Mouse (Mus musculus): ENCODE measurements around the gene Jdp2.

Jdp2 gene

DNA sequence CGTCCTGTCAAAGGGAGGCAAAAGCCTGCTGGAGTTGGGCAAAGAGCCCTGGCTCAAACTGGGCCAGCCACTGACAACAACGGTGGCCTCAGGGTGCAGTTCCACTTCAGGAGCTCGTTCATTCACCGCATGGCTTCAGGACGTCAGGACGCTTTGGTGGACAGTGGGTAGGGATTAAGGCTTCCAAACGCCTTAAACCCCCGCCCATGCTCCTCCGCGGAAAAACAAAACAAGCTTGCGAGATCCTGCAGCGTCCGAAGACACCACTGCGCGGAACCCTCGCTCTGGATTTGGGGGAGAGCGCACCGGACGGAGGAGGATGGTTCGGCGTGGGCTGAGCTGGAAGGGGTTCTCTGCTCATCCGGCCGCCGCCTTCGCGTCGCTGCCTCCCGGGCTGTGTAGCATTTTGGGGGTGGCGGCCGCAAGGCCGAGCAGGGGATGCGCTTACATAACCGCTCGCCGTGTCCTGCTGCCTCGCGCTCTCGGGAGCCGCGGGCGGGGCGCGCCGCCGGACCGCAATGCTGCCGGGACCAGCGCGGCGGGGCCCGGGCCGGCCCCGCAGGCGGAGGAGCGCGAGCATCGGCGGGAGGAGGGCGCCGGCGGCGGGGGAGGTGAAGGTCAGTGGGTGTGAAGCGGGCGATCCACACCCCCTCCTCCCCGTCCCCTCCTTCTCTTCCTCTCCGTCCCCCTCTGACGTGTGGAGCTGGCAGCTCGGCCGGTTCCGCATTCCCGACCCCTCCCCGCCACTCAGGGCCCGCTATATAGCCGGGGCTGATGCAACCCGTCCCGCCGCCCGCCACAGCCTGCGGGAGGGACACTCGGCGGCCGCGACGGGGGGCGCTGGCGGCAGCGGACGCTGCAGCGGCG is at the start of gene Jdp2:
Jdp2 (plus strand) TSS at position 417 of the 867 bp plus-strand sequence.
- in situ Hi-C loops (cut with MboI, MseI), result loop anchor here in 1 of 2 experiments (10.0 kb wide), 1 partner anchor 824 kb away; the partner anchor contains the start of genes Isca2 and Npc2

DNA sequence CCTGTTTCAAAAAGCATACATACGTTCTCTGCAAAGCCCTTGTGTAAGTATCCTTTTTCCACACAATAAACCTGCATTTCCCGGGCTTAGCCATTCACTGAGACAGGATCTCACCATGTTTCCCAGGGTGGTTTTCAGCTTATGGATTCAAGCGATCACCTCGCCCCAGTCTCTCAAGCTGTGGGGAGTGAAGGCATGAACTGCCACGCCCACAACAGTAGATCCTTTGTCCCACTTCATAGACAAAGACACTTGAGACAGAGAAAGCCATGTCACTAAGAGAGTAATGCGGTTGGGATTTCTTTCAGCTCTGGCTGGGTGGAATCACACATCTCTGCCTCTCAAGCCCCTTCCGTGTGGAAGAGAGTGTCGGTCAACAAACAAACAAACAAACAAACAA is 49.2 kb upstream of the Jdp2 start:
- in situ Hi-C loops (cut with MboI, MseI), result no loop called here

DNA sequence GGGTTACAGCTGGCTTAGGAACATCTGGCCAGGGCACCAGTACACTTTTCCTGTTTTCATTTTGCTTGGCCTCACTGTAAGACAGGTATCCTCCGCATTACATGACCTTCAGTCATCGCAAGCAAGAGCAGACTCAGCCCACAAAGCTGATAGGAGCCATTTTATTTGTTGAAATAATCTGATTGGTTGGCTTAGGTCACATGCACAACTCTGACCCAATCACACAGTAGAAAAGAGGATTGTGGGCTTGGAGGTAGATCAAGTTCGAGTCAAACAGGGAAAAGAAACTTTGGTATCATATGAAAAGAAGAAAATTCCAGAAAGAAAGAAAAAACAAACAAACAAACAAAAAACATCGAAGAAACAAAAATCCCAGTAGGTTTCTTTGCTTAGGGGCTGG is 48.4 kb upstream of the Jdp2 start:
- in situ Hi-C loops (cut with MboI, MseI), result no loop called here

DNA sequence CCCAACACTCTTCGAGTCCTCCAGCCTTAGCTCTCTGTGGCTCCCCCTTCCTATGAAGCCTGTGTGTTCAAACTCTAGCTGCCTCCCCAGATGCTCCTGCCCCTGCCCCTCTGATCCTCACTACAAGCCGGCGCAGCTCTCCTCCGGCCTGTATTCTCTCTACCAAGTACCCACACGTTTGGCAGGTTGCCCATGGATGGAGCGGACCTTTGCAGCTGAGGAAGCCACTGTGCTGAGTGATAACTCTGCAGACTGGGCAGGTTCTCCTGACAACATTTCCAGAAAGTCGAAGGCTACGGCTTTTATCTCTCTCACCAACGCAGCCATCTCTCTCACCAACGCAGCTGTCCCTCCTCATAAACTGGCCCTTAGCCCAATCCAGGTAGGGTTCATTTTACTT is 39.5 kb upstream of the Jdp2 start:
- in situ Hi-C loops (cut with MboI, MseI), result no loop called here

DNA sequence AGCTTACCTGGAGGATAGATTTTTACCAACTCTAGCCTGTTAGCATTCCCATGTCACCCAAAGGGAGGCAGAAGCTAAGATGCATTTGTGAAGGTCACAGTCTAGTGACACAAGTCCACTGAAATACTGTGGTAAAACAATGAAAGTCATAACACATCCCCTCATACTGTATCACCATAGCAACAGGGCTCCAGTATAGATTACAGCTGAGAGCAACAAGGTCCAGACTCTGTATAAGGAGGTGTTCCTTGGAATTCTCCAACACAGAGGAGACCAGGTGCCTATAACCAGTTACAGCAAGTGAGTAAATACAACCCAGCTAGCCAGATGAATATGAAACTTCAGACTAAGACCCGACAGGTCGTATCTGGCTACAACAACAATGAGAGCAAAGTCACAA is 33.4 kb upstream of the Jdp2 start:
- in situ Hi-C loops (cut with MboI, MseI), result no loop called here

DNA sequence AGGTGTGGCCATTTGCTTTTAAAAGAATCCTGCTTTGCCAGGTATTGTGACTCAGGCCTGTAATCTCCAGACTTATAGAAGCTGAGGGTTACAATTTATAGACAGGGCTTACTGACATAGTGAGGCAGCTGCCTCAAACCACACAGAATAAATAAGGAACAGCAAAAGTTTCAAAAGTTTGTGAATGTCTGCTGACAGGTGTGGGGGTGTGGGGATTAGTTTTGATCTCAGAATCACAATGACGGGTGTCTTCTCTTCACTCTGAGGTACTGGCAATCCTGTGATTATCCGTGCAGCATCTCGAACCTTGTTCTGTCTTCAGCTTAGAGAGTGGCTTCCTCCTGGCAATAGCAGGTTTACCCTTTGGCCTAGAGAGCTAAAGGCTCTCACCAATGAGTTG is 30.5 kb upstream of the Jdp2 start:
- in situ Hi-C loops (cut with MboI, MseI), result no loop called here

DNA sequence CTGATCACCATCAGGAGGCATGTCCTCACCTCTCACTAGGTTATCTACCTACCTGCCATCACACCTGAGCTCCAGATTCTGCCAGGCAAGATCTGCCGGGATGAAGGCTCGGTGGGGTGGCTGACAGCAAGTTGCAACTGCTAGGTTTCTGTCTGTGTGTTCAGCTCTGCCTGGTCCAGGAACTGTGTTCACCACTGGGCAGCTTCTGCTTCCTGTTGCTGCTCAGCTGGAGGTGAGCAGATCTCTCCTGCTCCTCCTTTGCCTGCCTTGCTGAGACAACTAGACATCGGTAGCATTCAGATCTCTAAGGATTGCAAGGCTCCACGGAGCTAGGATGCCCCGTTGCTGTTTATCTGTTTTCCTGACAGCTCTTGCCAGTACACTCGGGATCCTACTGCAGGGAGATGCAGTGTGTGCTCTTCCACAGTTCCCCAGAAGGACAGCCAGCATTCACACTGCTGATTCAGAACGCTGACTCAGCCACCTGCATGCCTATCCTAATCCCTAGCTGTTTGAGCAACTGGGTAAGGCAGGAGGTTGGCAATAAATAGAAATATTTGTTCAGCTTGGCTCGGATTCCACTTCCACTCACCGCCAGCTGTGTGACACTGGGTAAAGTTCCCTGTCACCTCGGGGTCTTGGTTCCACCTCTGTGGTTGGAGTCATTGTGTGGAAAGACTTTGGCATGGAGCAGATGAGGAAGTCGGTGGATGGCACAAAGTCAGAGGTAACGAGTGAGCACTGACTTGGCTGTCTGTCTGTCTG is 29.3 kb upstream of the Jdp2 start:
- in situ Hi-C loops (cut with MboI, MseI), result no loop called here

DNA sequence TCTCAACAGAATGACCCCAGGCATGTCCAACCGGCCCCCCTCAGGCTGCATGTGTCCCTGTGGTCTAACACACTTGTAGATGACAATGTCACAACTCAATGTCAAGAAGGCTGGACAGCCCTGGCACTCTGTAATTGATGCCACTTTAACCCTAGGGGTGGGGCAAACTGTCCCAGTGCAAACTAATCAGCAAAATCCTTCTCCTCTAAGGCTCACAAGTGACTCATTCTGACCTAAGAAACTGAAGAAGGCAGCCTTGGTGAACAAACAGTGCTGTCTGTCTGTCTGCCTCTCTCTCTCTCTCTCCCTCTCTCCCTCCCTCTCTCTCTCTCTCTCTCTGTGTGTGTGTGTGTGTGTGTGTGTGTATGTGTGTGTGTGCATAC is 28.7 kb upstream of the Jdp2 start:
- in situ Hi-C loops (cut with MboI, MseI), result no loop called here

DNA sequence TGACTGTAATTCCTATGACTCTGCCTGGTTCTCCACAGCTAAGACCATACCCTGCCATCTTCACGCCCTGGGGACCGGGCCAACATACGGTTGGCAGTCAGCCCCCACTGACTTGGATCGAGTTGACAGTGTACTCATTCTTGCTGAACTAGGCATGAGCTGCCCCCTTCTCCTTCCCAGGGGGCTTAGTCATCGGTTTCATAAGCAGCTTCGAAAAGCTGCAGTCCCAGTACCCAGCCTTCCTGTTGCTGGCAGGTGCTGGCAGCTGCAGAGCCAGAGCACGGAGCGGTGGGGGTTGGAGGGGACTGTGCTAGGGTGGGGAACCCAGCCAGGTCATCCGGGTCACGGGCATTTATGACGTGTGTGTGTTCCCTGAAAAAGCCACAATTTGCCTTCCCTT is 27.5 kb upstream of the Jdp2 start:
- in situ Hi-C loops (cut with MboI, MseI), result no loop called here

DNA sequence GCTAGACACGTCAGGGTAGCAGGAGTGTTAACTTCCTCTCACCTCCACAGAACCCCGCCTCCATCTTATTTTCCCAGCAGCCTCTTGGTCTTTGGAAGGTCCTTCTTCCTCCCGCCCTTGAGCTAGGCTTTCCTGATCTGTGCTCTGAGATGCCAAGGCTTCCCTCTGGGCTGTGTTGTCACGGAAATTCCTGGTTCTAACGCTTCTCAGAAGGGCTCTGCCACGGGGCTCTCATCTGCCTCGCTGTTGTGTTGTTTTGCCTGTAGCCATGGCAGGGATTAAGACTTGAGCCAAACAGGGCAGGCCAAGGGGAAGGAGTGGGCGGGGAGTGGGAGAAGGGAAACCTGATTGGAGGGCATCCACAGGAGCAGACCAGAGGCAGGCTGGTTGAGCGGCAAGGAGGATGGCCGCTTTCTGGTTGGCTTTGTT is 26.8 kb upstream of the Jdp2 start:
- in situ Hi-C loops (cut with MboI, MseI), result no loop called here

DNA sequence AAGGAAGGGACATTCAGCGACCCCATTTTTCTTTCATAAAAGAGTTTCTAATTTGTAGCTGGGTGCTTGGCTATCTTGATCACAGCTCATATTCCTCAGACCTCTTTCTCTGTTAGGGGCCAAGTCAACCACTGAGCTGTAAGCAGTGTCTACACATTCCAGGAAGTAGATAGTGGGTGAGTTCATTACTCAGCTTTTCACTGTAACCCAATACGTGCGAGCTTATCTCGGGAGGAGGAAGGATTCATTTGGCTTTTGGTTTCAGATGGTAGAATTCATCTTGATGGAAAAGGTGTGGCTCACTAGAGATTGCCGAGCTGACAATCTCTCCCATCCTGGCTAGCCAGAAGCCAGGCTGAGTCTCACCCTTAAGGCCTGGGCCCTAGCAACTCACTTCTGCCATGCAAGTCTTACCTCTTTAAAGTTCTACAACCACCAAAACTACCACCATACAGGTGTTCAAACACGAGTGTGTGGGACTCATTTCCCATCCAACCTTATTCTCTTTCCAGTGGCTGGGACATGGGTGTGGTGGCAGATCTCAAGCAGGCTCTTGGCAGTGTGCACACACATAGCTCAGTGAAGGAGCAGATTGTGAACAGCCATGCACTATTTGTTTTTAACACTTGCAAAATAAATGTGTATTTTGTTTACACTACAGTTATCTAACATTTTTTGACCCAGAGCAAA is 23.9 kb upstream of the Jdp2 start:
- in situ Hi-C loops (cut with MboI, MseI), result no loop called here

DNA sequence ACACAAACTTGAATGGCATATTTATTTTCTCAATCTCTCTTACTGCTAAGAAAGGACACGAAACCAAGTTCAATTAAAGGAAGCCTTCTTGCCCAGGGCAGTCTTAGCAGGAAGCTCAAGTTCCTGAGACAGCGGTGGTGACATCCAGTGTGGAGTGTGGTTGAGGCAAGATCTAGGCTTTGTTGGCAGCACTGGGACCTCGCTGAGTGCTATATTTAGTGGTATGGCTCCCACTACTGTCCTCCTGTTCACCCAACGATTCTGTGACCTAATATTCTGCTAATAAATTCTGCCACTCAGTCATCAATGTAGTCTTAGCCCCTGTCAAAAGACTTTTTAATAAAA is 23.4 kb upstream of the Jdp2 start:
- in situ Hi-C loops (cut with MboI, MseI), result no loop called here

DNA sequence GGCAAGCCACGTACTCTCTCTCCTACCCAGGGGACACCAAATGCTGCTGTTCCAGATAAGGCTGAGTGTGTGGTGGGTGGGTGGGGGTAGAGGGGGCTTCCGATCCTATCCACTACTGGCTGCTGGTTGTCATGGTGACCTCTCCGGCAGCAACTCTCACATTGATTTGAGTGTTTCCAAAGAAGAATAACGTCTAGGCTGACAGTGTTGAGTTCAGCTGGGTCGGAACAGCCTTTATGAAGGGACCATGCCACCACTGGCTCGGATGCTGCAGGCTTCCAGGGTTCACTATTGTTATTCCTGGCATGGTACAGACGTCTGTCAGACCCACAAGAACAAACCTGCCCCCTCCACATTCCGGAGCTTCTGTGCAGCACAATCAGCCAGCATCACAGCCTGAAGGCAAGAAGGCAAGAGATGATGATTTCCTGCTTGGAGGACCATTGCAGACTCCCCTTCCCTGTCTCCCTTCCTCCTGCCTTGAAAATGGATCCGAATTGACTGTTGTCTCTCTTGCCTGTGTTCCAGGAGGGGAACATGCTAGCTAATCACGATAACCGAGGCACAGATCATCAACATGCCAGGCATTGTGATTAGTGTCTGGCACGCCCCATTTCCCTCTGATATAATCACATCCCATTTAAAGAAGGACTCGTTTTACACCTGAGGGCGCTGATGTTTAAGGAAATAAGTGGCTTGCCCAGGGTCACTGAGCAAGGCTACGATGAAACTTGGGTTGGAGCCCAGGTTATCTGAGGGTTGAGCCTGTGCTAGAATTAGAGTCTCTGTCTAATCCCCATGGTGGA is 17.4 kb upstream of the Jdp2 start:
- in situ Hi-C loops (cut with MboI, MseI), result loop anchor here in 1 of 2 experiments (10.0 kb wide), 1 partner anchor 737 kb away; no protein-coding TSS in a partner anchor

DNA sequence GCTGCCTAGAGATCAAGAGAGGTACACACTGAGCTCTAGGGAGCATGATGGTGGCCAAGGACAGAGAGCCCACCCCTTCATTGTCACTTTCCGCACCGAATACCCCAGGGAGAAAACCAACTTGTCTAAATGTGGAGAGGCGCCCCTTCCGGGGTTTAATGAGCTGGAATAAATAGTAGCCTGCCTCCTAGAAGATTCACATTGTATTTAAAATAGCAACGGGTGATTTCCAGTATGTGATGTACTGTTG is 16.8 kb upstream of the Jdp2 start:
- in situ Hi-C loops (cut with MboI, MseI), result loop anchor here in 1 of 2 experiments (10.0 kb wide), 1 partner anchor 737 kb away; no protein-coding TSS in a partner anchor

DNA sequence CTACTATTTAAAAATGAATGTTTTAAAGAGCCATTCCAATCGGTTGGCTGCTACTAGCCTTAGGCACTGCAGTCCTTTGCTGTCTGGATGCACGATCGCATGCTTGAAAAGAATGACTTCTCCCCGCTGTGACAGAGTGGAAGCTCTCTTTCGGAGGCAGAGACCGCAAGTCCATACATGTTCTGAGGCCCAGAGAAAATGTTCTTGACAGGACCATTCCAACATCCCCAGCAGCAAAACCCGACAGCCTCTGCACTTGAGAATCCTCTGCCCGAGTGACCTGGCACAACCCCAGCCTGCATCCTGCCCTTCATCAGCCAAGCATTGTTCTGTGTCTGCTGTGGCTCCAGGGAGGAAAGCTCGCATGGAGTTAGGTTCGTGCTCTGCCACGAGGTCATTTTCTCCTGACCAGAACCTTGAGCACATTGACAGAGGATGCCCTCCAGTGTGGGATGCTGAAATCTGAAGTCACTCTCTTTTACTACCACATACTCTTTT is 13.0 kb upstream of the Jdp2 start:
- in situ Hi-C loops (cut with MboI, MseI), result loop anchor here in 1 of 2 experiments (10.0 kb wide), 1 partner anchor 741 kb away; no protein-coding TSS in a partner anchor

DNA sequence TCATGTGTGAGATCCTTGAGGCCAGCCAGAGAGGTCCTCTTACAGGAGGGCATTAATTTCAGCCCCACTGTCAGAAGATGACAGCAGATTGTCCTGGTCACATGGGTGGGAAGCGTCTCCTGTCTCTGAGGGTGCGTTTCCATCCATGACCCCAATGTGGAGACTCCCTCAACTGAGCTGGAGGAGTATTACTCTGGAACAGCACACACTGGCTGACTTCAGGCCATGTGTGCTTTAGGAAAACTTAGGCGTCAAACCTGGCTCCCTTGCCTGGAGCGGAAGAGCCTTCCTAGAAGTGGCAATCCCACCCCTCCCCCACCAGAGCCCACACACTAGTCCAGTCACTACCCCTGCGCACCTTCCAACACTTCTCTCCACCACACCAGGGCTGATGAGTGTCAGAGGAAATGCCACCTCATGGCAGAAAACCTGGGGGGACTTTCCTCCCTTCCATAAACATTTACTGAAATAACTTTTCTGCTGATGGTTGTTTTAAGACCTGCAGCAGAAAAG is 8.9 kb upstream of the Jdp2 start:
- in situ Hi-C loops (cut with MboI, MseI), result loop anchor here (10.0 kb wide), 2 partner anchors 745 to 815 kb away; partner anchors contain the start of genes Isca2 (in 1 of the 2) and Npc2 (in 1 of the 2)

DNA sequence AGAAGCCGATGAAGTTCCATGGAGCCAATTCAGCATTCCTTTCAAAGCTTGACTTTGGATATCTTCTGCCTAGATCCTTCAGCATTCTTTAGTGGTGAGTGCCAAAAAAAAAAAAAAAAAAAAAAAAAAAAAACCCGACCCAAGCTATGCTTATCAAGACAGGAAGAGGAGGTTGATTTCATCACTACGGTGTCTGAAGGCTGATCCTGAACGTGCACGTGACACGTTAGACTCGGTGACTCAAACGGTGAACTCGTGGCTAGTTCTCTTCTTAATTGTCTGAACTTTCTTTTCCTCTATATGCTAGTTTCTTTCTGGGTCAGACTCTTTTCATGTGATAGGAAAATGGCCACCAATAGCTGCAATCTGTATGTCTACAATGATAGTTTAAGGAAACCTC is 5.9 kb upstream of the Jdp2 start:
- in situ Hi-C loops (cut with MboI, MseI), result loop anchor here in 1 of 2 experiments (10.0 kb wide), 1 partner anchor 818 kb away; the partner anchor contains the start of genes Isca2 and Npc2

DNA sequence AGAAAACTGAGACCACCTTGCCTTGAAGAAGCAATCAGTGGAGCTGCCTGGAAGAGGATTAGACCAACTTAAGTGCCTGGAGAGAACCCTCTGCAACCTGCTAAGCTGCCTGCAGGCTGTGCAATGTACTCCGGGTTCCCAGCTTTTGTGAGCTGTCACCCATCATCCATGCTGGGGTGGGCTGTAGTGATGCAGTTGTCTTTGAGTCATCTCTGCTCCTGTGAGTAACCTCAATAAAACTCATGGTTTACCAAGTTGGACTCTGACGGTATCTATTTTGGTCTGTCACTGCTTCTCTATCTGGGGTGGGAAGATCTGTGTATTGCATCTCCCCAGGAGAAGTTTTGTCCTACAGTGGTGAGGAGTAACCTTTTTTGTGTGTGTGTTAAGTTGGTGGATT is 4.4 kb upstream of the Jdp2 start:
- in situ Hi-C loops (cut with MboI, MseI), result loop anchor here in 1 of 2 experiments (10.0 kb wide), 1 partner anchor 820 kb away; the partner anchor contains the start of genes Isca2 and Npc2

DNA sequence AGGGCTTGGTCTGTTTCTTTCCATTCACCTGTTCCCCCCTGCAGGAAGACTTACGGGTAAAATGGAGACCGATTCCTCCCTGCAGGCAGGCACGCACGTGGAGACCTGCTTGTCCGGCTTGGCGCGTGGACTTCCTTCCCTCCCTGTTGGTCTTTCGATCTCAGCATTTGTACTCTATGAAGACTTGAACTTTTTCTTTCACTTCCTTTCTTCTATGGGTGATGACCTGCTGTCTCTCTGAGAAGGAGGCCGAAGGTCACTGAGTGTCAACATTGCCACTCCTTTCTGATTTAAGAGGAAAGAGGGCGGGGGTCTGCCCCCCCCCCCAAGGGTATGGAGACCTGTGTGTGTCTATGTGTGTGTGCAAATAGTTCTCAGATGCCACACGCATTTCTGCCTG is 774 bp upstream of the Jdp2 start:
- in situ Hi-C loops (cut with MboI, MseI), result loop anchor here in 1 of 2 experiments (10.0 kb wide), 1 partner anchor 823 kb away; the partner anchor contains the start of genes Isca2 and Npc2

DNA sequence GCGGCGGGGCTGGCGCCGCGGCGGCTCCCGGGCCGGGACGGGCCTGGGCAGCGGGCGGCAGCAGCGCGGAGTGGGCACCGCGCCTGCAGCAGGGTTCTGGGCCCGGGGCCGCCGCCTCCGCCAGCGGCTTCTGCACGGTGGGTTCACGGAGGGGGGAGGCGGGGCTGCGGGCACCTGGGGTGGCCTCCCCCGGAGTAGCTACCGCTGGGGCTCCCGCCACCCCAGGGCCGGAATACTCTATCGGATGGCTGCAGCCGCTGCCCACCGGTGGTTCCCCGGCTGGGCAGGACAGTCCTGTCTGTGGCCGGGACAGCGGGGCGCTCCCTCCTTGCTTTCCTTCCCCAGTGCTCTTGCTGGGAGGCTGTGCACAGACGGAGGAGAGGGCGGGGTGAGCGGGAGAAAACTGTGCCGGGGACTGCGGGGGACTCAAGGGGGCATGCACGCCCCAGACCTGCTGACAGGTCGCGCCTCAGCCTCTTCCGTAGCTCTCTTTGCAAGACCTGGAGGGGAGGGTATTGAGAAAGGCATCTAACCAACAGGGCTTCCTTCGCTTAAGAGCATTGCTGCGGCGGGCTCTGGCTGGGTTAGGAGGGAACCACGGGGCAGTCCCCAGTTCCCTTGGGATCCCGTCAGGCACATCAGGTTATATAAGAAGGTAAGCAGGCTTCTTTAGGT is 788 bp downstream of the Jdp2 start:
- in situ Hi-C loops (cut with MboI, MseI), result loop anchor here in 1 of 2 experiments (5.0 to 10.0 kb wide), 2 partner anchors 72 to 825 kb away; partner anchors contain the start of genes Isca2 and Npc2
